Mouse (Mus musculus) cerebellum, adult 2 months (tissue): ENCODE measurements around the gene Ecel1. TPM values are rescaled to one million over a fixed set of nuclear protein-coding genes. Genes with fewer than 3 reads are reported as not detected.

Experiments
- DNase-seq, 2 experiments: peaks; one replicate each; pipeline ENCODE4 v3.0.0; 2021
- H3K27ac ChIP-seq: fragments of 200-500 bp; 2 replicates; pipeline ENCODE4 v1.5.1; 2012; ENCODE audit warnings: low read length, control low read depth, inconsistent platforms; ENCODE audit not compliant: insufficient read depth
- H3K27me3 ChIP-seq: fragments of 200-500 bp; 2 replicates; pipeline ENCODE4 v1.6.1; 2012; ENCODE audit warnings: inconsistent platforms, mild to moderate bottlenecking, low read length, moderate library complexity; ENCODE audit not compliant: control insufficient read depth, insufficient read depth
- H3K4me1 ChIP-seq: fragments of 200-500 bp; 2 replicates; pipeline ENCODE4 v1.6.1; 2011; ENCODE audit warnings: low read length; ENCODE audit not compliant: control insufficient read depth, insufficient read depth
- H3K4me3 ChIP-seq: fragments of 200-500 bp; replicated peaks from 2 replicates; pipeline ENCODE3; 2011; ENCODE audit warnings: mild to moderate bottlenecking, low read depth, low read length, control low read depth; ENCODE audit not compliant: insufficient read depth
- CTCF ChIP-seq: fragments of 200-500 bp; IDR thresholded peaks from 2 replicates; pipeline ENCODE4 v1.5.1; 2011; ENCODE audit warnings: low read depth, mild to moderate bottlenecking, control low read depth, low read length, moderate library complexity, borderline replicate concordance; ENCODE audit not compliant: insufficient read depth
- POLR2A ChIP-seq: fragments of 200-500 bp; IDR thresholded peaks from 2 replicates; pipeline ENCODE4 v1.6.1; 2011; ENCODE audit warnings: low read length, control low read depth, borderline replicate concordance; ENCODE audit not compliant: insufficient read depth
- WGBS: fragments of 180-500 bp; shearing (Covaris S2); methylation state at CpG from one replicate; pipeline ENCODE4 v1.1.7; 2018; 5-methylcytosine and 5-hydroxymethylcytosine counted together
- polyA plus RNA-seq: library from polyadenylated mRNA; depleted of rRNA; stranded (reverse); fragments of >200 nt; gene quantifications from 2 replicates; pipeline ENCODE4 v1.2.3, GENCODE M21; 2012

The Ecel1 gene
- polyA plus RNA-seq, 1 experiment = 16.0 TPM

- H3K27me3 ChIP-seq = no peaks in the 10 kb centered on the region
- DNase-seq = no peak
- no peak overlapping the region for H3K27ac ChIP-seq
- no peak for TF ChIP-seq POLR2A
- no peak for TF ChIP-seq CTCF
- no peak overlapping the region for H3K4me3 ChIP-seq
- 18% methylated on average over 9 of the region's 9 CpGs for WGBS
- H3K4me1 ChIP-seq = no peaks in the 10 kb centered on the region
Measured at GRCm38 (mm10) chr1:87197296-87197695, 41.0 kb upstream of the Ecel1 start.

GRCm38 (mm10) chr1:87190429-87190828 is 34.1 kb upstream of the Ecel1 start, which contains the start of gene Chrnd:
Chrnd (plus strand) TSS chr1:87190607.
- DNase-seq = no peak
- 52% methylated on average over 4 of the region's 4 CpGs for WGBS
- no peaks in the 10 kb centered on the region for H3K4me1 ChIP-seq
- H3K4me3 ChIP-seq = no peak within 1 kb of the TSS
- TF ChIP-seq CTCF (no peak), POLR2A (no peak)
- H3K27me3 ChIP-seq = no peaks in the 10 kb centered on the region
- no peak within 1 kb of the TSS for H3K27ac ChIP-seq

GRCm38 (mm10) chr1:87187037-87187355 is 30.7 kb upstream of the Ecel1 start:
- no peak overlapping the region for H3K27ac ChIP-seq
- peak; percentile 66 to 80 for DNase-seq
- TF ChIP-seq POLR2A = no peak
- TF ChIP-seq CTCF = peak; percentile 80
- no peaks in the 10 kb centered on the region for H3K4me1 ChIP-seq
- WGBS = 2% methylated on average over 15 of the region's 15 CpGs
- no peaks in the 10 kb centered on the region for H3K27me3 ChIP-seq
- peak overlapping the region; percentile 85 for H3K4me3 ChIP-seq

- Histone ChIP-seq H3K27me3 (no peaks in the 10 kb centered on the region), H3K4me1 (no peaks in the 10 kb centered on the region), H3K4me3 (peak overlapping the region; percentile 85), H3K27ac (no peak overlapping the region)
- DNase-seq = peak in 1 of 2 experiments; percentile 22
- WGBS = 5% methylated on average over 54 of the region's 54 CpGs
- TF ChIP-seq POLR2A (no peak), CTCF (no peak)
Measured at GRCm38 (mm10) chr1:87186261-87187036, 30.1 kb upstream of the Ecel1 start.

- no peaks in the 10 kb centered on the region for H3K4me1 ChIP-seq
- no peak overlapping the region for H3K4me3 ChIP-seq
- TF ChIP-seq CTCF (no peak), POLR2A (no peak)
- no peak for DNase-seq
- no peak overlapping the region for H3K27ac ChIP-seq
- WGBS = 28% methylated on average over 13 of the region's 13 CpGs
- no peaks in the 10 kb centered on the region for H3K27me3 ChIP-seq
Measured at GRCm38 (mm10) chr1:87185526-87185925, 29.2 kb upstream of the Ecel1 start.

- TF ChIP-seq CTCF = peak; percentile 74
- no peak for TF ChIP-seq POLR2A
- H3K27ac ChIP-seq = no peak overlapping the region
- H3K27me3 ChIP-seq = no peaks in the 10 kb centered on the region
- H3K4me1 ChIP-seq = no peaks in the 10 kb centered on the region
- peak; percentile 51 to 69 for DNase-seq
- no peak overlapping the region for H3K4me3 ChIP-seq
- 3% methylated on average over 20 of the region's 20 CpGs for WGBS
Measured at GRCm38 (mm10) chr1:87184751-87185139, 28.4 kb upstream of the Ecel1 start.

- TF ChIP-seq POLR2A = no peak
- TF ChIP-seq CTCF = no peak
- 28% methylated on average over 15 of the region's 15 CpGs for WGBS
- no peak for DNase-seq
Measured at GRCm38 (mm10) chr1:87183998-87184750, 27.9 kb upstream of the Ecel1 start.

GRCm38 (mm10) chr1:87183013-87183412 is 26.7 kb upstream of the Ecel1 start, which contains the start of gene Prss56:
Prss56 (plus strand) TSS chr1:87183313.
- Histone ChIP-seq H3K27ac (no peak within 1 kb of the TSS), H3K4me3 (no peak within 1 kb of the TSS), H3K27me3 (no peaks in the 10 kb centered on the region), H3K4me1 (no peaks in the 10 kb centered on the region)
- WGBS = 66% methylated on average over 9 of the region's 9 CpGs
- no peak for DNase-seq
- TF ChIP-seq CTCF (no peak), POLR2A (no peak)

More at GRCm38 (mm10) chr1:87183998-87184750, 27.9 kb upstream of the Ecel1 start:
- no peaks in the 10 kb centered on the region for H3K4me1 ChIP-seq
- no peaks in the 10 kb centered on the region for H3K27me3 ChIP-seq
- H3K27ac ChIP-seq = no peak overlapping the region
- H3K4me3 ChIP-seq = no peak overlapping the region
